Mouse (Mus musculus): Measurements from ENCODE around the gene Pknox2. TPM values are rescaled to one million over a fixed set of nuclear protein-coding genes. Genes with fewer than 3 reads are reported as not detected.

The Pknox2 gene
- polyA plus RNA-seq, 1 experiment from 2014 or later, result 13.2 TPM

DNA sequence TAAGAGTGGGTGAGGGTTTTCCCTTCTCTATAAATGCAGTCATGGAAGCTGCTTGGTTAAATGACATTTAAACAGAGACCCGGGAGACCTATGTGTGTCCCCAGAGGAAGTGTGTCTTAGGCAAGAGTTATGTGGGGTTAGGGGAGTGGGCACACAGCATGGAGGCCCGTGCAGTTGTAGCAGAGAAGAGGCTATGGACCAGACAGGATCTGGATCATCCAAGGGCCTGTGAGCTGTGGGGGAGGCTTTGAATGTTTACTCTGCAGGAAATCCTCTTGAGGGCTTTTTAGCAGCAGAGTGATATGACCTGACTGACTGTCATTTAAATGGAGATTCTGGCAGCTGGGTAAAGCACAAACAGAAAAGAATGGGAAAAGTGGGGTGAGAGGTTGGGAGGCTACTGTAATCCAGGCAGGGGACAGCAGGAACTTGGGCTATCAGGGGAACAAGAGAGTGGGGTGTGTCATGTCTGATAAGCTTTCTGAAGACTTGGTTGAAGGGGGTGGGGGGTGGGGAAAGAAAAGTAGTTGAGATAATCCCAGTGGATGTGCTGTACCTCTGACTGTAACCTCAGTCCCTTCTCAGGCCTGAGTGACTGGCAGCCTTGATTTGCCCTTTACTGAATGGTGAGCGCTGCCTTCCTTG lies 125.5 kb downstream of the Pknox2 start:
- no peak overlapping the region for H3K4me2 ChIP-seq (ENCODE audit: low read depth, low read length)
- no peak overlapping the region for H3K9ac ChIP-seq (replicated peaks; ENCODE audit: low read length)
- H3K27me3 ChIP-seq (ENCODE audit: control insufficient read depth, insufficient read depth, low read length), result no peaks in the 10 kb centered on the region
- no peaks in the 10 kb centered on the region for H3K9me3 ChIP-seq (replicated peaks; ENCODE audit: control insufficient read depth, low read length)
- no peak for ATAC-seq (replicated peaks; ENCODE audit: insufficient number of reproducible peaks, low FRiP score, low TSS enrichment, low read depth)
- 26% methylated on average over 3 of the region's 3 CpGs for WGBS
- H3K4me1 ChIP-seq (ENCODE audit: control insufficient read depth, insufficient read depth, low read length), result no peaks in the 10 kb centered on the region
- H3K36me3 ChIP-seq (replicated peaks; ENCODE audit: control insufficient read depth, insufficient read depth, low read depth, low read length), result no peaks in the 10 kb centered on the region
- no peak for DNase-seq (ENCODE audit: low spot score)
- no peak overlapping the region for H3K4me3 ChIP-seq (ENCODE audit: low read depth, low read length)
- H3K27ac ChIP-seq (replicated peaks; ENCODE audit: low read depth, low read length), result no peak overlapping the region

DNA sequence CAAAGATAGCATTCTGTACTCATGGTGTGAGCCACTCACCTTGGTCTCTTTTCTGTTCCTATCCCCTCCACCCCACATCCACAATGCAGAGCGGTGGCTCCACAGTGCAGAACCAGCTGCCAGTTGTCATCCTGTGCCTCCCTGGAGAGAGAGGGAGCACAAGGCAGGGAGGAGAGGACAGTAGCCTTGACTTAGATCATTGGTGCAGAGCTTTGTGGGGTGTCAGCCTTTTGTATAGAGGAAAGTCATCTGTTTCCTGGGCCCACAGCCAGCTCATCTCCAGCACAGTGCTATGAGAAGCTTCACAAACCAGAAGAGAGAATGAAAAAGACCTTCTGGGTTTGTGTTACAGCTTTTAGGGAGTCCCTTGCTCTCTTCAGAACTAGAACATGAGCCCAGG lies 129.1 kb downstream of the Pknox2 start:
- Histone ChIP-seq H3K9ac (replicated peaks; ENCODE audit: low read length) (no peak overlapping the region), H3K4me3 (ENCODE audit: low read depth, low read length) (no peak overlapping the region), H3K9me3 (replicated peaks; ENCODE audit: control insufficient read depth, low read length) (no peaks in the 10 kb centered on the region), H3K4me2 (ENCODE audit: low read depth, low read length) (no peak overlapping the region), H3K27me3 (ENCODE audit: control insufficient read depth, insufficient read depth, low read length) (no peaks in the 10 kb centered on the region), H3K27ac (replicated peaks; ENCODE audit: low read depth, low read length) (no peak overlapping the region), H3K4me1 (ENCODE audit: control insufficient read depth, insufficient read depth, low read length) (no peaks in the 10 kb centered on the region), H3K36me3 (replicated peaks; ENCODE audit: control insufficient read depth, insufficient read depth, low read depth, low read length) (no peaks in the 10 kb centered on the region)
- 78% methylated on average over 1 of the region's 1 CpGs for WGBS
- ATAC-seq (replicated peaks; ENCODE audit: insufficient number of reproducible peaks, low FRiP score, low TSS enrichment, low read depth) (no peak), DNase-seq (ENCODE audit: low spot score) (no peak)

DNA sequence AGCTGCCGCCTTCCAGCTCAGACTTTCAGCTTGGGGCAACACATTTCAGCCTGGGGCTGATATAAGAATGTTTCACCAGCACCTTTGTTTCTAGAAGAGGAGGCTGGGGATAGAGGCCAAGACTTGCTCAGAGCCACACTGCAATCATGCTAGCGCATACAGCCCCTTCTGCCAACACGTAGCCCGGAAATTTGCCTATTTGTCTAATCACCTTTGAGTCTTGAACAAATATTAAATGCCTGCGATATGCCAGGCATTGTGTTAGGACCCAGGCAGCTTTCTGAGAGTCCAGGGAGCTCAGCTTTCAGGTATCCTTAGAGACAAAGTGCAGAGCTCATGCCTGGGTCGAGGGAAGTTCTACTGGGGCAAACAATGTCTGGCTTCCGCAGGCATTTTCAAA lies 130.0 kb downstream of the Pknox2 start:
- no peaks in the 10 kb centered on the region for H3K9me3 ChIP-seq (replicated peaks; ENCODE audit: control insufficient read depth, low read length)
- no peak overlapping the region for H3K4me3 ChIP-seq (ENCODE audit: low read depth, low read length)
- no peak overlapping the region for H3K9ac ChIP-seq (replicated peaks; ENCODE audit: low read length)
- no peak for DNase-seq (ENCODE audit: low spot score)
- no peaks in the 10 kb centered on the region for H3K4me1 ChIP-seq (ENCODE audit: control insufficient read depth, insufficient read depth, low read length)
- H3K36me3 ChIP-seq (replicated peaks; ENCODE audit: control insufficient read depth, insufficient read depth, low read depth, low read length), result no peaks in the 10 kb centered on the region
- no peak for ATAC-seq (replicated peaks; ENCODE audit: insufficient number of reproducible peaks, low FRiP score, low TSS enrichment, low read depth)
- no peak overlapping the region for H3K27ac ChIP-seq (replicated peaks; ENCODE audit: low read depth, low read length)
- H3K4me2 ChIP-seq (ENCODE audit: low read depth, low read length), result no peak overlapping the region
- WGBS, result 72% methylated on average over 7 of the region's 7 CpGs
- H3K27me3 ChIP-seq (ENCODE audit: control insufficient read depth, insufficient read depth, low read length), result no peaks in the 10 kb centered on the region

DNA sequence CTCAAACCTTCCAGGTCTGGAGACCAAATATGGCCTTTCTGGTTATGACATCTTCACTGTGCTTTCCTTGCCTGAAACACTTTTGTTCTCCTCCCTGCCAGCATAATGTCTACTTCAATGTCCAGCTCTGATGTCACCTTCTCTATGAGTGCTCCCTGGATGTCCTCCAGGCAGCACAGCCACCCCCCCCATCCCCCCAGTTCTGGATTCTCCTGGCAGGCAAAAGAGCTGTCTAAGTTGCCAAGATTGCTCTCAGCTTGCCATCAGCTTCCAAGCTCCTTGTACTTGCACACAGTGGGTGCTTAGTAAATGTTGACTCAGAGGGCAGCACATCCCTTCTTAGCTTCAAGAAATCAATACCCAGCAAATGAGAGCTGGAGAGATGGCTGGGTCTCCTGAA lies 131.0 kb downstream of the Pknox2 start:
- no peaks in the 10 kb centered on the region for H3K4me1 ChIP-seq (ENCODE audit: control insufficient read depth, insufficient read depth, low read length)
- no peak overlapping the region for H3K4me3 ChIP-seq (ENCODE audit: low read depth, low read length)
- no peak overlapping the region for H3K4me2 ChIP-seq (ENCODE audit: low read depth, low read length)
- no peak overlapping the region for H3K9ac ChIP-seq (replicated peaks; ENCODE audit: low read length)
- DNase-seq (ENCODE audit: low spot score), result no peak
- ATAC-seq (replicated peaks; ENCODE audit: insufficient number of reproducible peaks, low FRiP score, low TSS enrichment, low read depth), result no peak
- H3K27me3 ChIP-seq (ENCODE audit: control insufficient read depth, insufficient read depth, low read length), result no peaks in the 10 kb centered on the region
- no peaks in the 10 kb centered on the region; the same call in 1 of the 2 replicates for H3K36me3 ChIP-seq (replicated peaks; ENCODE audit: control insufficient read depth, insufficient read depth, low read depth, low read length)
- H3K9me3 ChIP-seq (replicated peaks; ENCODE audit: control insufficient read depth, low read length), result no peaks in the 10 kb centered on the region
- no peak overlapping the region for H3K27ac ChIP-seq (replicated peaks; ENCODE audit: low read depth, low read length)

DNA sequence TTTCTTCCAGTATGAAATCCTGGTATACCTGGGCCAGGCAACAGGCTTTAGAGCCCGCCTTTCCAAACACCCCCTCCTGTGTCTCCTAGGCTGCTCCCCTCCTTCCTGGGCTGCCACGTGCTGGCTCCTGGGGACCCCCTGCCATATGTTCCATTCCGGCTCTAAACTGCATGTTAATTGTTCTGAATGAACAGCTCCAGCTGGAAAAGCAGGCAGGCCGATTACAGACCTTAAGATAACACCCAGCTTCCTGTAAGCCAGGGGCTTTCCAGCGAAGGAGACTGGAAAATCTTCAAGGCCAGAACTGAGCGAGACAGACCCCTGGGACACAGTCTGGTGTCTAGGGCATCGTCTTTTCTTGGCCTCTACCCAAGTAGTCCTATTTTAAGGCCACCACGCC lies 133.6 kb downstream of the Pknox2 start:
- Histone ChIP-seq H3K36me3 (replicated peaks; ENCODE audit: control insufficient read depth, insufficient read depth, low read depth, low read length) (no peaks in the 10 kb centered on the region; the same call in 1 of the 2 replicates), H3K4me2 (ENCODE audit: low read depth, low read length) (no peak overlapping the region), H3K4me3 (ENCODE audit: low read depth, low read length) (no peak overlapping the region), H3K27ac (replicated peaks; ENCODE audit: low read depth, low read length) (no peak overlapping the region), H3K9me3 (replicated peaks; ENCODE audit: control insufficient read depth, low read length) (no peaks in the 10 kb centered on the region), H3K4me1 (ENCODE audit: control insufficient read depth, insufficient read depth, low read length) (no peaks in the 10 kb centered on the region), H3K27me3 (ENCODE audit: control insufficient read depth, insufficient read depth, low read length) (no peaks in the 10 kb centered on the region), H3K9ac (replicated peaks; ENCODE audit: low read length) (no peak overlapping the region)
- ATAC-seq (replicated peaks; ENCODE audit: insufficient number of reproducible peaks, low FRiP score, low TSS enrichment, low read depth) (0 out of 2 replicates have a peak, but pooled peaks have one; percentile 39), DNase-seq (ENCODE audit: low spot score) (peak; percentile 74)
- 25% methylated on average over 8 of the region's 8 CpGs for WGBS

DNA sequence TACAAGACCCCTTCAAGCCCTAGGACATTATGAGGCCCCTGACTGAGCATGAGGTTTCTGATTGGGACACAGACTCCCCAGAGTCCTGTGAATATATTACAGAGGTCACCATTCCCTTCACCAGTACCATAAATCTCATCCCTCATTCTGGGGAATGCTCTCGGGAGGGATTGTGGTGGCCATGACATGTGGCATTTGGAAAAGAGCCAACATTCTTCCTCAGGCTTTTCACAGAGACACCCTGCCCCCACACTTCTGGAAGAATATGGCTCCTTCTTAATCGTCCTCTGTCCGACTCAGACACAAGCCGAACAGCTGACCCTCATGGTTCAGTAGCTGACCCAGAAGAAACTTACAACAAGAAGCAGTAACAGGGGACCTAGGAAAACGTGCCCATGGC lies 139.1 kb downstream of the Pknox2 start:
- Histone ChIP-seq H3K27ac (replicated peaks; ENCODE audit: low read depth, low read length) (no peak overlapping the region), H3K9me3 (replicated peaks; ENCODE audit: control insufficient read depth, low read length) (no peaks in the 10 kb centered on the region), H3K4me1 (ENCODE audit: control insufficient read depth, insufficient read depth, low read length) (no peaks in the 10 kb centered on the region; the same call in 1 of the 2 replicates), H3K36me3 (replicated peaks; ENCODE audit: control insufficient read depth, insufficient read depth, low read depth, low read length) (no peaks in the 10 kb centered on the region; the same call in 1 of the 2 replicates), H3K27me3 (ENCODE audit: control insufficient read depth, insufficient read depth, low read length) (no peaks in the 10 kb centered on the region), H3K4me2 (ENCODE audit: low read depth, low read length) (no peak overlapping the region), H3K9ac (replicated peaks; ENCODE audit: low read length) (no peak overlapping the region), H3K4me3 (ENCODE audit: low read depth, low read length) (no peak overlapping the region)
- ATAC-seq (replicated peaks; ENCODE audit: insufficient number of reproducible peaks, low FRiP score, low TSS enrichment, low read depth) (no peak), DNase-seq (ENCODE audit: low spot score) (no peak)
- WGBS, result 56% methylated on average over 5 of the region's 5 CpGs

DNA sequence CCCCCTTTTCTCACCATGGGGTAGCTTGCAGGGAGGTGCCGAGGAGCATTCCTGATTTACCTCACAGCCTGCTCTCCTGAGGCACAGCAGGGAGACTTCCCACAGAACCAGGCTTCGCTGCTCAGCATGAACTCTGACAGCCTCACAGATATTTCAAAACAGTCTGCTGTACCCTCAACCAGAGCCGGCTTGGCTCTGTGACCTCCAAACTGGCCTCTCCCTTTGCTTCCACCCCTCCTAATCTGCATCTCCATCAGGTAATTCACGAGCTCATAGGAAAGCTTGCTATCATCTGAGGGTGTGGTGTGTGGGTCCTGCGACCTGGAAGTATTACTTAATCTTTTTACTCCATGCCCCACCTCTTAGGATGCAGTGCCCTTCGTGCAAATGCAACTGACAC lies 142.5 kb downstream of the Pknox2 start:
- no peak overlapping the region for H3K4me3 ChIP-seq (ENCODE audit: low read depth, low read length)
- no peak overlapping the region for H3K27ac ChIP-seq (replicated peaks; ENCODE audit: low read depth, low read length)
- 44% methylated on average over 6 of the region's 6 CpGs for WGBS
- H3K4me2 ChIP-seq (ENCODE audit: low read depth, low read length), result no peak overlapping the region
- no peaks in the 10 kb centered on the region for H3K9me3 ChIP-seq (replicated peaks; ENCODE audit: control insufficient read depth, low read length)
- no peaks in the 10 kb centered on the region for H3K36me3 ChIP-seq (replicated peaks; ENCODE audit: control insufficient read depth, insufficient read depth, low read depth, low read length)
- ATAC-seq (replicated peaks; ENCODE audit: insufficient number of reproducible peaks, low FRiP score, low TSS enrichment, low read depth) (no peak), DNase-seq (ENCODE audit: low spot score) (no peak)
- H3K4me1 ChIP-seq (ENCODE audit: control insufficient read depth, insufficient read depth, low read length), result peaks cover 3% of the 10 kb centered on the region; the same call in 1 of the 2 replicates
- no peak overlapping the region for H3K9ac ChIP-seq (replicated peaks; ENCODE audit: low read length)
- H3K27me3 ChIP-seq (ENCODE audit: control insufficient read depth, insufficient read depth, low read length), result no peaks in the 10 kb centered on the region

DNA sequence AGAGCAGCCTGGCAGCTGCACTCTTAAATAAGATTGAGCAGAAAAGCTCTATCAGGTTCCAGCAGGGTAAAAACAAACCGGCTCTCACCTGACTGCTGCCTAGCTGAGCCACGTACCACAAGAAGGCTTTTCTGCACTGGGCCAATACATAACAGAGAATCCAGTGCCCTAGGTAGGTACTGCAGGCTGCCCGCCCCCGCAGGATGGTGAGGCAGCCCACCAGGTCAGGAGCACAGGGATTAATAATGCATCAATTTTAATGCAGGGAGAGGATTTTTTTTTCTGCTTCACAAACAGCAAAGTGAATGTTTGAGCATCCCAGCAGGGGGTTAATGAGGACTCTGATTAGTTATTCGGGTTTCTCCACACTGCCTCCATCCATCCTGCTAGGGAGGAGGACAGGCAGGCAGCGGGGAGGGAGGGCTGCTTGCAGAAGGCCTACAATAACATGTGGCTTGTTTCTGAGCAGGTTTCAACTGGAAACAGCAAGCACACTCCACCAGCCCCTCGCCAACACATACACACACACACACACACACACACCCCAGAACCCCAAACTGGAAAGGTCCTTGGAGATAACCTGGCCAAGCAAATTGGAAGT lies 145.2 kb downstream of the Pknox2 start:
- peaks cover 3% of the 10 kb centered on the region; the same call in 1 of the 2 replicates for H3K4me1 ChIP-seq (ENCODE audit: control insufficient read depth, insufficient read depth, low read length)
- H3K27ac ChIP-seq (replicated peaks; ENCODE audit: low read depth, low read length), result no peak overlapping the region
- ATAC-seq (replicated peaks; ENCODE audit: insufficient number of reproducible peaks, low FRiP score, low TSS enrichment, low read depth), result no peak
- no peak for DNase-seq (ENCODE audit: low spot score)
- H3K36me3 ChIP-seq (replicated peaks; ENCODE audit: control insufficient read depth, insufficient read depth, low read depth, low read length), result no peaks in the 10 kb centered on the region
- WGBS, result 38% methylated on average over 7 of the region's 7 CpGs
- no peak overlapping the region for H3K4me2 ChIP-seq (ENCODE audit: low read depth, low read length)
- H3K27me3 ChIP-seq (ENCODE audit: control insufficient read depth, insufficient read depth, low read length), result no peaks in the 10 kb centered on the region
- no peak overlapping the region for H3K4me3 ChIP-seq (ENCODE audit: low read depth, low read length)
- no peaks in the 10 kb centered on the region for H3K9me3 ChIP-seq (replicated peaks; ENCODE audit: control insufficient read depth, low read length)
- no peak overlapping the region for H3K9ac ChIP-seq (replicated peaks; ENCODE audit: low read length)
